Mouse (Mus musculus) thymus, adult 2 months (tissue): Measurements from ENCODE around the gene Slc30a5.

Experiments
- CTCF ChIP-seq: fragments of 200-500 bp; IDR thresholded peaks from 2 replicates; pipeline ENCODE4 v1.5.1; 2012; ENCODE audit warnings: mild to moderate bottlenecking, control low read depth, low read length, moderate library complexity, borderline replicate concordance; ENCODE audit not compliant: control insufficient read depth, poor library complexity, insufficient read depth; ENCODE audit errors: extremely low read depth
- POLR2A ChIP-seq: fragments of 200-500 bp; IDR thresholded peaks from 2 replicates; pipeline ENCODE4 v1.6.1; 2012; ENCODE audit warnings: mild to moderate bottlenecking, low read length, control low read depth, moderate library complexity; ENCODE audit not compliant: control insufficient read depth, poor library complexity, insufficient read depth; ENCODE audit errors: extremely low read depth

DNA sequence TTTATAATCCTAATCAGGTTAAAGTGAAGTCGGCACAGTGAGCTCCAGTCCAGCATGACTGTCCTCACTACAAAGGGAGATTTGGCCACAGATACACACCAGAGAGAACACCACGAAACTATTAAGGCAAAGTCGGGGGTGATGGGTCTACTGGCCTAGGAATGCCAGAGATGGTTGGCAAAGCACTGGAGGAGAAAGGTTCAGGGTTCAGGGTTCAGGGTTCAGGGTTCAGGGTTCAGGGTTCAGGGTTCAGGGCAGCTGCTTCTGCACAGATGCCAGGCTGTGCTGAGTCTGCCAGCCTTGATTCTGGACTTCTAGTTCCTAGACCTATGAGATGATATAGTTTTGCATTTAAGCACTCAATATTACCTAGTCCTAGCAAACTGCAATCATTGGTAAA, 46.6 kb upstream of the Slc30a5 start:
- TF ChIP-seq CTCF: no peak
- TF ChIP-seq POLR2A: no peak
